12 mouse cellular contexts compared by ENCODE assay signal in genomic region chr15:78804326-78804725, GRCm38 (mm10). TPM values are rescaled to one million over a fixed set of nuclear protein-coding genes. Genes with fewer than 3 reads are reported as not detected.
DNase-seq lines count a peak whose midpoint lies in the region; ATAC-seq lines count a peak whose summit lies in the region.
"Had no signal": no experiment of that assay in that cellular context is flagged by ENCODE, and none has a peak within 500 bp of the region (broad histone marks: within the 10 kb centered on the region; RNA-seq: fewer than 3 reads in every experiment).

No protein-coding gene starts in this region.

- H3K4me3 ChIP-seq in kidney, embryonic 14.5 days (ENCODE audit: low read length), result no peak overlapping the region
- H3K4me3 ChIP-seq in hindbrain, embryonic 12.5 days, result no peak overlapping the region
- no peak overlapping the region for H3K4me3 ChIP-seq in neural tube, embryonic 15.5 days (replicated peaks)
- H3K4me3 ChIP-seq: forebrain, embryonic 15.5 days had no signal

- peak; percentile 98 for DNase-seq in heart, adult 11 months
- DNase-seq in heart, postnatal 14 days, result no peak
- no peak for DNase-seq in right cerebral cortex, postnatal 4 days

- H3K4me1 ChIP-seq in kidney, embryonic 14.5 days (ENCODE audit: control insufficient read depth, insufficient read depth, low read length), result peaks cover 55% of the 10 kb centered on the region
- H3K4me1 ChIP-seq in hindbrain, embryonic 12.5 days, result peaks cover 19% of the 10 kb centered on the region
- H3K4me1 ChIP-seq in neural tube, embryonic 15.5 days, result peaks cover 29% of the 10 kb centered on the region

- H3K4me2 ChIP-seq in kidney, embryonic 14.5 days (replicated peaks; ENCODE audit: low read depth, low read length), result no peak overlapping the region
- no peak overlapping the region for H3K4me2 ChIP-seq in hindbrain, embryonic 12.5 days (replicated peaks)
- H3K4me2 ChIP-seq in neural tube, embryonic 15.5 days, result no peak overlapping the region
- H3K4me2 ChIP-seq: forebrain, embryonic 15.5 days had no signal

- H3K27me3 ChIP-seq in kidney, embryonic 14.5 days (ENCODE audit: control insufficient read depth, insufficient read depth, low read length), result peaks cover 29% of the 10 kb centered on the region
- peaks cover 60% of the 10 kb centered on the region for H3K27me3 ChIP-seq in hindbrain, embryonic 12.5 days
- H3K27me3 ChIP-seq in neural tube, embryonic 15.5 days (replicated peaks), result peaks cover 48% of the 10 kb centered on the region

- no peaks in the 10 kb centered on the region for H3K9me3 ChIP-seq in kidney, embryonic 14.5 days (ENCODE audit: control insufficient read depth, low read length)
- no peaks in the 10 kb centered on the region for H3K9me3 ChIP-seq in hindbrain, embryonic 12.5 days (replicated peaks)
- no peaks in the 10 kb centered on the region for H3K9me3 ChIP-seq in neural tube, embryonic 15.5 days (replicated peaks)
- H3K9me3 ChIP-seq: forebrain, embryonic 15.5 days had no signal

- no peaks in the 10 kb centered on the region for H3K36me3 ChIP-seq in kidney, embryonic 14.5 days (ENCODE audit: control insufficient read depth, insufficient read depth, low read length)
- H3K36me3 ChIP-seq in hindbrain, embryonic 12.5 days, result no peaks in the 10 kb centered on the region
- H3K36me3 ChIP-seq in neural tube, embryonic 15.5 days, result no peaks in the 10 kb centered on the region
- H3K36me3 ChIP-seq: forebrain, embryonic 15.5 days had no signal

- peak overlapping the region; percentile 77; the same call in 1 of the 2 replicates for H3K27ac ChIP-seq in kidney, embryonic 14.5 days (ENCODE audit: low read depth, low read length)
- no peak overlapping the region for H3K27ac ChIP-seq in hindbrain, embryonic 12.5 days
- H3K27ac ChIP-seq in neural tube, embryonic 15.5 days (replicated peaks), result no peak overlapping the region
- H3K27ac ChIP-seq: forebrain, embryonic 15.5 days had no signal

- intact Hi-C loops in heart, postnatal 14 days (cut with DNase I), result no loop called here

- WGBS in kidney, embryonic 14.5 days, result 3% methylated on average over 6 of the region's 6 CpGs
- WGBS in hindbrain, embryonic 12.5 days, result 11% methylated on average over 6 of the region's 6 CpGs
- 16% methylated on average over 6 of the region's 6 CpGs for WGBS in neural tube, embryonic 15.5 days

- H3K9ac ChIP-seq in kidney, embryonic 14.5 days (ENCODE audit: low read depth, low read length), result peak overlapping the region; percentile 23; the same call in 1 of the 2 replicates
- no peak overlapping the region for H3K9ac ChIP-seq in hindbrain, embryonic 12.5 days
- no peak overlapping the region for H3K9ac ChIP-seq in neural tube, embryonic 15.5 days (replicated peaks)
- H3K9ac ChIP-seq: forebrain, embryonic 15.5 days had no signal

- 0 out of 2 replicates have a peak, but pooled peaks have one; percentile 29 for ATAC-seq in common myeloid progenitor, adult 5-6 weeks (replicated peaks; ENCODE audit: low read depth, poor library complexity, severe bottlenecking)
- no peak for ATAC-seq in kidney, embryonic 14.5 days (ENCODE audit: low FRiP score, low TSS enrichment)
- ATAC-seq in megakaryocyte, adult 5-6 weeks (ENCODE audit: poor library complexity, severe bottlenecking), result peak; percentile 62
- ATAC-seq in hindbrain, embryonic 12.5 days (ENCODE audit: low FRiP score), result no peak
- ATAC-seq in neural tube, embryonic 15.5 days (ENCODE audit: low FRiP score), result no peak
- ATAC-seq: forebrain, embryonic 15.5 days had no signal

RNA-seq across cellular contexts. Expression of gene Card10, which starts 1.5 kb away (rescaled TPM):
- total RNA-seq in heart, postnatal 14 days (2021), result 10 to 100 TPM; 20.3 to 20.6 TPM
- total RNA-seq in common myeloid progenitor, adult 5-6 weeks (2017), result not detected in 2 replicates
- polyA plus RNA-seq in kidney, embryonic 14.5 days (2014; fragmentation: Nextera tagmentation; extraction: Ambion mirVana), result 6.1 and 10.2 TPM in 2 replicates
- total RNA-seq in megakaryocyte, adult 5-6 weeks (2015), result 2.3 and 2.7 TPM in 2 replicates
- 0.92 and 1.1 TPM in 2 replicates for total RNA-seq in megakaryocyte, adult 5-6 weeks (2017)
- 2.7 and 2.9 TPM in 2 replicates for polyA plus RNA-seq in hindbrain, embryonic 12.5 days (2016; fragmentation: Nextera tagmentation; extraction: Ambion mirVana)
- polyA plus RNA-seq in neural tube, embryonic 15.5 days (2015; fragmentation: Nextera tagmentation; extraction: Ambion mirVana), result 1.9 and 3.7 TPM in 2 replicates

RNA-seq across cellular contexts. Expression of gene Mfng, which starts 31.1 kb away (rescaled TPM):
- 10 to 100 TPM; 14.0 to 14.6 TPM for total RNA-seq in heart, postnatal 14 days (2021)
- total RNA-seq in common myeloid progenitor, adult 5-6 weeks (2017), result 9.2 and 13.6 TPM in 2 replicates
- polyA plus RNA-seq in kidney, embryonic 14.5 days (2014; fragmentation: Nextera tagmentation; extraction: Ambion mirVana), result 12.4 and 15.4 TPM in 2 replicates
- 8.8 and 9.8 TPM in 2 replicates for total RNA-seq in megakaryocyte, adult 5-6 weeks (2015)
- total RNA-seq in megakaryocyte, adult 5-6 weeks (2017), result 5.7 and 5.8 TPM in 2 replicates
- 51.7 and 58.0 TPM in 2 replicates for polyA plus RNA-seq in hindbrain, embryonic 12.5 days (2016; fragmentation: Nextera tagmentation; extraction: Ambion mirVana)
- 14.5 and 22.6 TPM in 2 replicates for polyA plus RNA-seq in neural tube, embryonic 15.5 days (2015; fragmentation: Nextera tagmentation; extraction: Ambion mirVana)
- polyA plus RNA-seq: C2C12 had no signal

RNA-seq across cellular contexts. Expression of gene Cdc42ep1, which starts 38.1 kb away (rescaled TPM):
- 10 to 100 TPM; 47.5 to 50.8 TPM for total RNA-seq in heart, postnatal 14 days (2021)
- total RNA-seq in common myeloid progenitor, adult 5-6 weeks (2017), result not detected in 2 replicates
- polyA plus RNA-seq in kidney, embryonic 14.5 days (2014; fragmentation: Nextera tagmentation; extraction: Ambion mirVana), result 28.4 and 37.9 TPM in 2 replicates
- not detected in 2 replicates for total RNA-seq in megakaryocyte, adult 5-6 weeks (2015)
- 0.26 TPM in 1 of 2 replicates, not detected in the other for total RNA-seq in megakaryocyte, adult 5-6 weeks (2017)
- 15.1 and 15.6 TPM in 2 replicates for polyA plus RNA-seq in hindbrain, embryonic 12.5 days (2016; fragmentation: Nextera tagmentation; extraction: Ambion mirVana)
- 12.0 and 16.2 TPM in 2 replicates for polyA plus RNA-seq in neural tube, embryonic 15.5 days (2015; fragmentation: Nextera tagmentation; extraction: Ambion mirVana)

RNA-seq across cellular contexts. Expression of gene Lgals2, which starts 51.0 kb away (rescaled TPM):
- total RNA-seq in heart, postnatal 14 days (2021), result under 1 TPM in 1 of 2 experiments, not detected in 1; 0.53 TPM
- total RNA-seq in common myeloid progenitor, adult 5-6 weeks (2017), result not detected in 2 replicates
- polyA plus RNA-seq in kidney, embryonic 14.5 days (2014; fragmentation: Nextera tagmentation; extraction: Ambion mirVana), result 0.53 and 1.6 TPM in 2 replicates
- total RNA-seq in megakaryocyte, adult 5-6 weeks (2015), result not detected in 2 replicates
- total RNA-seq in megakaryocyte, adult 5-6 weeks (2017), result 0.26 TPM in 1 of 2 replicates, not detected in the other
- polyA plus RNA-seq in hindbrain, embryonic 12.5 days (2016; fragmentation: Nextera tagmentation; extraction: Ambion mirVana), result not detected in 2 replicates
- polyA plus RNA-seq in neural tube, embryonic 15.5 days (2015; fragmentation: Nextera tagmentation; extraction: Ambion mirVana), result 26.1 TPM in 1 of 2 replicates, not detected in the other
- total RNA-seq: midbrain, postnatal 0 days had no signal
- polyA plus RNA-seq: forebrain, embryonic 15.5 days; limb, embryonic 11.5 days; midbrain, postnatal 0 days had no signal

Comparison
In these comparisons a context has a peak if more than half of its experiments do, and no peak if none do; other contexts are left out.
1. ATAC-seq: peak in common myeloid progenitor, adult 5-6 weeks (single experiment) and megakaryocyte, adult 5-6 weeks (single experiment); none in kidney, embryonic 14.5 days (single experiment), hindbrain, embryonic 12.5 days (single experiment) and neural tube, embryonic 15.5 days (single experiment).
2. RNA of gene Card10, which starts 1.5 kb away (total RNA-seq): 20.3 to 20.6 TPM in heart, postnatal 14 days; 0.92 to 2.7 TPM in megakaryocyte, adult 5-6 weeks and not detected in common myeloid progenitor, adult 5-6 weeks; every median in the first group is over 4 times any median in the second.
3. RNA of gene Cdc42ep1, which starts 38.1 kb away (total RNA-seq): 47.5 to 50.8 TPM in heart, postnatal 14 days; 0.26 TPM in megakaryocyte, adult 5-6 weeks and not detected in common myeloid progenitor, adult 5-6 weeks; every median in the first group is over 10 times any median in the second.